Mouse (Mus musculus) hindbrain, embryonic 10.5 days (tissue): ENCODE data around the gene Nbr1. TPM values are rescaled to one million over a fixed set of nuclear protein-coding genes. Genes with fewer than 3 reads are reported as not detected.
"Not testable (repeated sequence)": the region's sequence is repeated elsewhere in the genome, so short reads cannot be mapped to it uniquely, and the experiment has no call there.

Experiments used
- DNase-seq: peaks from one replicate; pipeline ENCODE4 v3.0.0-alpha.2; 2017; ENCODE audit warnings: low spot score
- H3K27ac ChIP-seq: fragments of 300-500 bp; sonication (generic); 2 replicates; pipeline ENCODE4 v1.5.1; 2016; ENCODE audit warnings: mild to moderate bottlenecking, moderate library complexity
- H3K27me3 ChIP-seq: fragments of 300-500 bp; sonication (generic); 2 replicates; pipeline ENCODE4 v1.6.1; 2016; ENCODE audit warnings: mild to moderate bottlenecking; ENCODE audit not compliant: poor library complexity, insufficient read depth, severe bottlenecking
- H3K36me3 ChIP-seq: fragments of 300-500 bp; sonication (generic); 2 replicates; pipeline ENCODE4 v1.6.1; 2016; ENCODE audit warnings: mild to moderate bottlenecking, moderate library complexity
- H3K4me1 ChIP-seq: fragments of 300-500 bp; sonication (generic); replicated peaks from 2 replicates; pipeline ENCODE4 v1.6.1; 2016; ENCODE audit warnings: mild to moderate bottlenecking
- H3K4me3 ChIP-seq: fragments of 300-500 bp; sonication (generic); 2 replicates; pipeline ENCODE4 v1.5.1; 2016; ENCODE audit warnings: mild to moderate bottlenecking, moderate library complexity
- H3K9me3 ChIP-seq: fragments of 300-500 bp; sonication (generic); 2 replicates; pipeline ENCODE4 v1.6.1; 2016; ENCODE audit warnings: mild to moderate bottlenecking, moderate library complexity
- whole genome bisulfite sequencing: fragments of 180-500 bp; shearing (Covaris S2); methylation state at CpG from one replicate; pipeline ENCODE4 v1.1.7; 2016; 5-methylcytosine and 5-hydroxymethylcytosine counted together
- polyA plus RNA-seq: library from polyadenylated mRNA; unstranded; fragments of >200 nt; fragmentation: Nextera tagmentation; extraction: Ambion mirVana; gene quantifications from 2 replicates; pipeline ENCODE4 v1.2.1, GENCODE M21; 2016

Gene Nbr1
- polyA plus RNA-seq, 1 experiment from 2014 or later, result 81.8 TPM

DNA sequence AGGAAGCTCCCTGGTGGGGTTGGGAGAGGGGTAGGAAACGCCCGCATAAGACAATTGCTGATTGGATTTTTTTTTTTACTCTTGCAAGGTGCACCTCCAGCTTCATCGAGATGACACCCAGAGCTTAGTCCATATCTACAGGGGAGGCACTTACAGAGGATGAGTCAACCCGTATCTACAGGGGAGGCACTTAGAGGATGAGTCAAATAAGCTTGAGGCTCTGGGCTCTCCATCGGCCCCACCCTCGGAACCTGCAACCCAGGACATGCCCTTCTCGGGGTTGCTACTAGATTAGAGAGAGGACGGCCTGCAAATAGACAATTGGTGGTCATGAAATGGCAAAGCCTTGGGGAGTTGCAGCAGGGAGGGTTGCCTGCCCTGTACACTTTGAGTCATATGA lies 64.2 kb downstream of the Nbr1 start:
- Histone ChIP-seq H3K4me3 (no peak overlapping the region), H3K4me1 (peaks cover 29% of the 10 kb centered on the region), H3K27me3 (0 out of 2 replicates have a peak, but pooled peaks cover 2% of the 10 kb centered on the region), H3K9me3 (no peaks in the 10 kb centered on the region), H3K36me3 (no peaks in the 10 kb centered on the region), H3K27ac (no peak overlapping the region)
- no peak for DNase-seq
- WGBS, result 88% methylated on average over 8 of the region's 8 CpGs

- Histone ChIP-seq H3K9me3 (no peaks in the 10 kb centered on the region), H3K4me1 (peaks cover 29% of the 10 kb centered on the region), H3K36me3 (no peaks in the 10 kb centered on the region), H3K27ac (peak overlapping the region; percentile 83), H3K4me3 (peak overlapping the region; percentile 37), H3K27me3 (0 out of 2 replicates have a peak, but pooled peaks cover 2% of the 10 kb centered on the region)
- 17% methylated on average over 18 of the region's 18 CpGs for WGBS
- no peak for DNase-seq
These were observed 65.2 kb downstream of the Nbr1 start for GRCm38 (mm10) chr11:101616948-101617767.

DNA sequence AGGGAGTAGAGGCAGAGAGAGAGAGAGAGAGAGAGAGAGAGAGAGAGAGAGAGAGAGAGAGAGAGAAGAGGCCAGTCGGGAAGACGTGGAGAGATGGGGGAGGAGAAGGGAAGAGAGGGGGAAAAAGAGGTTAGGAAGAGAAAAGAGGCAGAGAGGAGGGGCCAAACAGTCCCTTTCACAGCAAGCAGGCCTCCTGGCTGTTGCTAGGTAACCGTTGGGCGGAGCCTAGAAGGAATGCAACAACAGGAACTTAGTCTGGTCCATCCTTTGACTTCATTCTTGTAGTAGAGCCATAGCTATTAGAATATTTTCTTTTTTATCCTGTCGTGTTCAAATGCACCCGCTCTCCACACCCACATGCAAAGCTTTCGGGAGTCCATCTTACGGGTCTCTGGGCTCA lies 65.9 kb downstream of the Nbr1 start:
- Histone ChIP-seq H3K4me1 (peaks cover 29% of the 10 kb centered on the region), H3K9me3 (no peaks in the 10 kb centered on the region), H3K27ac (peak overlapping the region; percentile 83), H3K36me3 (no peaks in the 10 kb centered on the region), H3K27me3 (0 out of 2 replicates have a peak, but pooled peaks cover 2% of the 10 kb centered on the region), H3K4me3 (peak overlapping the region; percentile 37)
- DNase-seq, result peak; percentile 87
- 5% methylated on average over 8 of the region's 8 CpGs for WGBS

DNA sequence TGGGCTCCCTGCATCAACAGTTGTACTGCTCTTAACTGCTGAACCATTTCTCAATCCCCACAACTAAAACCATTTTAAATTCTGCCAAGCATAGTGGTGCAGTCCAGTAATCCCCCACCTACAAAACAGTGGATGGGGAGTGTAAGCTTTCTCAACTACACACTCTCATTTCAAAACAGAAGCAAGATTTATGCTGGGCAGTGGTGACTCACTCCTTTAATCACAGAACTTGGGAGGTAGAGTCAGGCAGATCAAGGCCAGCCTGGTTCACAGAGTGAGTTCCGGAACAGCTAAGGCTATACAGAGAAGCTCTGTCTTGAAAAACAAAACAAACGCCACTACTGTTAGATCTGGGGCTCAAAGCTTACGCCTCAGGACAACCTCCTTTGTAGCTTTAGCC lies 66.6 kb downstream of the Nbr1 start:
- H3K4me1 ChIP-seq, result peaks cover 29% of the 10 kb centered on the region
- H3K27me3 ChIP-seq, result 0 out of 2 replicates have a peak, but pooled peaks cover 2% of the 10 kb centered on the region
- no peak for DNase-seq
- WGBS, result 83% methylated on average over 3 of the region's 3 CpGs
- no peaks in the 10 kb centered on the region for H3K9me3 ChIP-seq
- H3K27ac ChIP-seq, result peak overlapping the region; percentile 83
- no peak overlapping the region for H3K4me3 ChIP-seq
- no peaks in the 10 kb centered on the region for H3K36me3 ChIP-seq

GRCm38 (mm10) chr11:101620022-101620655 lies 68.2 kb downstream of the Nbr1 start:
- H3K4me3 ChIP-seq, H3K9me3 ChIP-seq, H3K36me3 ChIP-seq, H3K27me3 ChIP-seq, H3K27ac ChIP-seq, DNase-seq: not testable (repeated sequence)
- 90% methylated on average over 11 of the region's 11 CpGs for WGBS
- peaks cover 21% of the 10 kb centered on the region for H3K4me1 ChIP-seq

- 5% methylated on average over 8 of the region's 8 CpGs for WGBS
- DNase-seq, result no peak
These were observed 74.7 kb downstream of the Nbr1 start for GRCm38 (mm10) chr11:101626649-101626994.

GRCm38 (mm10) chr11:101626995-101627856 lies 75.3 kb downstream of the Nbr1 start, which contains the start of gene Rdm1:
Gene Rdm1, plus strand, starts transcription at chr11:101627195.
- under 1% methylated on average over 34 of the region's 34 CpGs for WGBS

More at GRCm38 (mm10) chr11:101626649-101626994, 74.7 kb downstream of the Nbr1 start:
- Histone ChIP-seq H3K27ac (peak overlapping the region; percentile 98), H3K4me1 (peaks cover 20% of the 10 kb centered on the region), H3K36me3 (no peaks in the 10 kb centered on the region), H3K9me3 (no peaks in the 10 kb centered on the region), H3K4me3 (peak overlapping the region; percentile 49), H3K27me3 (no peaks in the 10 kb centered on the region)

GRCm38 (mm10) chr11:101627857-101628559 lies 76.1 kb downstream of the Nbr1 start:
- H3K4me3 ChIP-seq, result peak overlapping the region; percentile 60
- H3K4me1 ChIP-seq, result peaks cover 20% of the 10 kb centered on the region
- DNase-seq, result peak; percentile 93
- no peaks in the 10 kb centered on the region for H3K9me3 ChIP-seq
- WGBS, result under 1% methylated on average over 33 of the region's 33 CpGs
- H3K36me3 ChIP-seq, result peaks cover 2% of the 10 kb centered on the region
- H3K27me3 ChIP-seq, result no peaks in the 10 kb centered on the region
- H3K27ac ChIP-seq, result peak overlapping the region; percentile 96

More at GRCm38 (mm10) chr11:101626995-101627856, 75.3 kb downstream of the Nbr1 start, which contains the start of gene Rdm1:
- H3K4me3 ChIP-seq, result peak within 1 kb of the TSS; percentile 60
- H3K27ac ChIP-seq, result peak within 1 kb of the TSS; percentile 98
- H3K9me3 ChIP-seq, result no peaks in the 10 kb centered on the region
- DNase-seq, result peak; percentile 90
- no peaks in the 10 kb centered on the region for H3K27me3 ChIP-seq
- peaks cover 20% of the 10 kb centered on the region for H3K4me1 ChIP-seq
- H3K36me3 ChIP-seq, result no peaks in the 10 kb centered on the region

- H3K27me3 ChIP-seq, DNase-seq, H3K9me3 ChIP-seq: not testable (repeated sequence)
- Histone ChIP-seq H3K4me1 (peaks cover 20% of the 10 kb centered on the region), H3K4me3 (peak overlapping the region; percentile 60), H3K36me3 (peaks cover 10% of the 10 kb centered on the region), H3K27ac (peak overlapping the region; percentile 96; the same call in 1 of the 2 replicates)
- WGBS, result 67% methylated on average over 5 of the region's 5 CpGs
These were observed 76.9 kb downstream of the Nbr1 start for GRCm38 (mm10) chr11:101628733-101629417.
